Mouse (Mus musculus) megakaryocyte progenitor cell, adult 5-6 weeks (primary cell): ENCODE results near the gene Krt28. TPM values are rescaled to one million over a fixed set of nuclear protein-coding genes. Genes with fewer than 3 reads are reported as not detected.

Experiments
- ATAC-seq: replicated peaks from 2 replicates; pipeline ENCODE4 v1.8.0; 2016; ENCODE audit warnings: mild to moderate bottlenecking, moderate TSS enrichment, inconsistent platforms; ENCODE audit not compliant: poor library complexity
- total RNA-seq, 2 experiments: library from RNA; stranded (forward) in 1 of 2; stranded (reverse) in 1 of 2; fragments of 157-497, 149-512 nt in 1 of 2; fragments of 200-1000 nt in 1 of 2; gene quantifications; 2 replicates each; pipeline versions ENCODE4 v1.2.3 to v1.2.4; 2015 to 2017

The Krt28 gene
- total RNA-seq (2015) (not detected in 2 replicates), total RNA-seq (2017) (not detected in 2 replicates)

GRCm38 (mm10) chr11:99374803-99375202, at the start of gene Krt28:
Gene Krt28, minus strand, starts transcription at chr11:99374903.
- ATAC-seq, result no peak

DNA sequence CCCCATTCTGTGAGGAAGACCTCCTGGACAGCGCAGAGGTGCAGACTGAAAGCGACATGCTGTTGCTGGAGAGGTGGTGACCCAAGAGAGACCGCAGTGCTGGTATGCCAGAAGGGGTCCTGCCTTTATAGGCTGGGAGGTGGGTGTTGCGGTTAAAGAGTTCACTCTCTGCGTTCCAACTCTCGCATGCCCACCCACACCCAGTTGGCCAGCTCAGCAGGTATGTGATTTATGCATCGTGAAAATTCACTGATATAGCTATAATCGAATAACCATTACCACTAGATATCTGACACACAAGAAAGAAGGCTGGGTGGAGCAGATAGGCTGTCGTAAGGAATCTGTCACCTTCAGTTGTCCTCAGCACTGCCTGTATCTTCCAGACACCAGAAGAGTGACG, 47.5 kb upstream of the Krt28 start, which contains the start of gene Krt12:
TSS of gene Krt12 (minus strand) at position 101 of the 400 bp plus-strand sequence.
- ATAC-seq, result no peak

DNA sequence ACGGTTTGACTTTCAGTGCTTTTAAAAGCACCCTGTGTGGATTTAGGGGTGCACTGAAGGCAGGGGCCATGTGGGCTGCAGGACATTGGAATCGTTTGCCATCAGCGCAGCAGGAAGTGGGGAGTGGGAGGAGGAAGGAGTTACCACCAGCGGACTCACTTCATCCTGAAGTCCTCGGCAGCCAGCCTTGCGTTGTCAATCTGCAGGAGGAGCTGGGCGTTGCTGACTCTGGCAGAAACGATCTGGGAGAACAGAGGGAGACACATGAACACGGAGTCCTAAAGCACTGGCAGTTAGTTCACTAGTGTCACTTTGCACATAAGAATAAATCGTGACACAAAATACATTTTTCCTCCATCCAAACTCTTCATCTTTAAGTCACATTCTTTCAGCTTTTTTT, 45.9 kb upstream of the Krt28 start:
- no peak for ATAC-seq

GRCm38 (mm10) chr11:99417819-99418218, 43.1 kb upstream of the Krt28 start:
- no peak for ATAC-seq

GRCm38 (mm10) chr11:99416902-99417301, 42.2 kb upstream of the Krt28 start:
- no peak for ATAC-seq

DNA sequence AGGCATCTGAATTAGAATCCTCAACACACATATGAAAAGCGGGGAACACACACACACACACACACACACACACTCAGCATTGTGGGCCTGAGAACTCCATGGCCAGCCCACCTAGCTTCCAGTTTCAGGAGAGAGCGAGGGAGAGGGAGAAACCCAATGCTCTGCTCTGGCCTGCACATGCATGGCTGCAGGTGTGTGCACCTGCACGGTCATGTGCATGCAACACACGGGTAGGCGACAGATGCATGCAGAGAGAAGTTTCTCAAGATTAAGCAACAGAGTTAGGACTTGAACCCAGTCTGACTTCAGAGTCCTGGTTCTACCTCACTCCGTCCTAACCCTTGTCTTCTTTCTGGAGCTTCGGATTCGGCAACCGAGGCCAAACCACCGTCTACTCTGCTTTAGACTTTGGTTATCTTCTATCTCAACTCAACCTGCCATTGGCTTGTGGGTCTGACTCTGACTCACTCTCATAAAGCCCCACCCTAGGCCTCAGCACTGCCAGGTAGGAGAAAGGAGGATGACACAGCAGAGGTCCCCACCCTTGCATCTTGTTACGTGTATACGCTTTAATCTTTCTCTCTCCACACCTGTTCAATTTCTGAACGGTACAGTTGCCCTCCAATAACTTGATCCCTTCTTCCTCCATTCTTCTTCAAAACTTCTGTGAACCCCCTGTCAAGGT, 39.9 kb upstream of the Krt28 start:
- ATAC-seq, result no peak

DNA sequence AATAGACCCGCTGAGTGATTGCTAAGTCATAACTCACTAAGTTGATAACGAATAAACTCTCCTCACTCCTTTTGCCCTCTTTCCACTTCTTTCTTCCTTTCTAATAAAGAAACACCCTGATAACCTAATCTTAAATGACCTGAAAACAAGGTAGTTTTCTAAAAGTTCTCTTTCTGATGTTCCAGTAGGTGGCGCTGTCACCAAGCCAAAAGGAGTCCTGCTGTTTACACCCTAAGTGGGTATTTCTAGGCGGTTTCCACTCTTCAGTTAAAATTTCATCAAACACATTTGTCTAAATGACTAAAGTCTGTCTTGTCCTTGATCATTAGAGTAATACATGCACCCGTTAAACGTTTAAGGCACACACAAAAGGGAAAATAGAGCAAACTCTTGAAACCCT, 38.5 kb upstream of the Krt28 start:
- ATAC-seq, result 0 out of 2 replicates have a peak, but pooled peaks have one; percentile 29

DNA sequence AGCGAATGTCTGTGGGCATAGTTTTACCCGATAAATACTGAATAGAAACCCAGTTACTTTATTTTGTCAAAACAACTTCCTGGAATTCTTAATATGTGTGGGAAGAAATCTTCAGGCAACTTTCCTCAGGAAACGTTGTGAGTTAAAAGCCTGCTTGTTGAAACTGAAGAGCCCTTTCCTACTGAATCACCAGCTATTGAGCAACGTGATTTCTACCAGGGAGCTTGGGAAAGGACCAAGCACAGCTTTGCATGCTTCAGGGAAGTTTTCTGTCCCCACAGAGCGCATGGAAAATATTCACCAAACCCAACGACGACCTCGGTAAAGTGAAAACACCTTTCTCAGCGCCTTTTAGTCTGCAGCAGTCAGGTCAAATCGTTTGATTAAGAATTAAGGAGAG, 31.5 kb upstream of the Krt28 start:
- ATAC-seq, result no peak

DNA sequence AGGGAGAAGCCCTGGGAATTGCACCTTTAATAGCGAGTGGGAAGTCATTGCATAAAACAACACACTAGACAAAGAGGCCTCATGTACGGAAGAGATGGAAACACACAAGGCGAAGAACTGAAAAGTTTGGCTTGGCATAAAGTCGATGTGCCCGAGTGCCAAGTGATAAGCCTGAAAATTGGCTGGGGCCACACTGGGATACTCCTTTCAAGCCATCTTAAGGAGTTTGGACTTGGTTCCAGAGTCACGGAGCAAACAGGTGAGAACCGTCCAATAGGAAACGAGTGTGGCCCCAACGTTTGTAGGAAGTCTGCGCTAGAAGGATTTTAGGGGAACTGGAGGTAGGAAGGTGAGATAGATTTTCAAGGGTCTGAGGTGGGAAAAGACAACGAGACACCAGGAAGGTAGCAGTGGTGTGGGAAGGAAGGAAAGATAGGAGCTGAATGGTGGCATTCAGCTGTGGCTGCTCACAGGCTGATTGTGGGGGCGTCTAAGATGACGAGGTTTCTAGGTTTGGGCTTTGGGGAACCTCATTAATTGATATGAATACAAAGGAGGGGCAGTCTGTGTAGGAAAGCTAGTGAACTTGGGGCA, 25.4 kb upstream of the Krt28 start:
- ATAC-seq, result no peak

DNA sequence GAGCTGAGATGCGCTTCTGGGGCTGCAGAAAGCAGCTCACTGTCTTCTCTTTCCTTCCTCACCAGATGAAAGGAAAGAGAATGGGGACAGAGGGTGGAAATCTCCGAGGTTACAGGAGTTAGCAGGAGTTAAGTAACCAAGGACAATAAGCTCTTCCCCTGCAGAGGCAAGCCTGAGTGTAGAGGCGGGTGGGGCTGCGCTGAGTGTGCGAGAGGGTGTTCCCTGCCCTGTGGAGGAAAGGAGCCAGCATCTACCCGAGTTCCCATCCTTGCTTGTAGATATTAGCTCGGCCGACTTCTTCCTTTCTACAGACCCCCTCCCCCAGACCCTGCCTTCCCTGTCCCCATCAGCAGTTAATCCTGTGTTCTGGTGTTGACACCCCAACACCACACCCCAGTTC, 24.1 kb upstream of the Krt28 start:
- no peak for ATAC-seq

GRCm38 (mm10) chr11:99398084-99398483, 23.4 kb upstream of the Krt28 start:
- no peak for ATAC-seq

DNA sequence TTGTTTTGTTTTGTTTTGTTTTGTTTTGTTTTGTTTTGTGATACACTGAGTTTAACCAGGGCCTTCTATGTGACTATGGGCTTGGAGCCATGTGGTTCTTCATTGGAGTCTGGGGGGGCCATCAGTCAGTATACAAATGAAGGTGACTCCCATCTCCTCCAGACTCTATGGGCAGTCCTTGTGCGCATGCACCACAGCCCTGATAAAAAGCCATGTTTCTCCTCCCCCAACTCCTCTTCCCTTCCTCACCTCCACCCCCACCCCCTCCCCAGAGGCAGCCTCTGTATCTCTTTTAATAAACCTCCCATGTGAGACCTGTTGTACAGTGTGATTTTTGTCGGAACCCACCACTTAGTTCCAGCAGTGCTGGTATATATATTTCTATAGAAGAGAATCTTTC, 22.0 kb upstream of the Krt28 start:
- ATAC-seq, result no peak

DNA sequence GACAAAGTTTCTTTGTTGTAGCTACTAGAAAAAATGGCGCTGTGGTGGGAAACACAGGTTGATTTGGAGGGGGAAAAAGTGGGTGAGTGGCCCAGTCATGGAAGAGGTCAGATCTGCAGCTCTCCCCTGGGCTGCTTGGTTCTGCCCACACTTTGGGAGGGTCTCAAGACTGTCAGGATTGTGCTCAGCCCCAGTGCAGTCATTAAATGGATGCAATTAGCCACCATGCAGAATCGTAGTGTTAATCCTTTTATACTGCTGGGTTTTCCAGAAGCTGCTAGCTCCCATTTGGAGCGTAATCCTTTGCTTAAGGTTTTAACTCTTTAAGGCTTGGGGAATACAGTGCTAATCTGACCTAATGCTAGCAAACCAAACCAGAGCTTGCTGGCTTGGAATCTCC, 21.3 kb upstream of the Krt28 start:
- ATAC-seq, result no peak

DNA sequence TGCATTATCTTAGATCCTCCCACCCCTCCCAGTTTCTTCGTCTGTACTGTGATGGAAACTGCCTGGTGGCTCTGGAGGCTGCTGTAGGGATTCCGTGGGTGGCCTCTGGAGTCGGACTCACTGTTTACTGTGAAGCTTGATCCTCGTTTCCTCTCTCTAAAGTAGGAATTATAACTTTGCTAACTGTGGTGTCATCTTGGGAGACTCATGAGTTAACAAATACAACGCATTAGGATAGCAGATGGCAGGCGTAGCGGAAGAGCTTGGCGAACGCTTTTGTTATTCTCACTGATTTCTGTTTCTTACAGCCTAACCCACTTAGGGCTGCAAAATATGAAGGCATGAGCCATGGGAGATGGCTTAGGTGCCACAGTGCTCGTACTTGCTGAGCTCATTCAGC, 17.8 kb upstream of the Krt28 start:
- no peak for ATAC-seq

DNA sequence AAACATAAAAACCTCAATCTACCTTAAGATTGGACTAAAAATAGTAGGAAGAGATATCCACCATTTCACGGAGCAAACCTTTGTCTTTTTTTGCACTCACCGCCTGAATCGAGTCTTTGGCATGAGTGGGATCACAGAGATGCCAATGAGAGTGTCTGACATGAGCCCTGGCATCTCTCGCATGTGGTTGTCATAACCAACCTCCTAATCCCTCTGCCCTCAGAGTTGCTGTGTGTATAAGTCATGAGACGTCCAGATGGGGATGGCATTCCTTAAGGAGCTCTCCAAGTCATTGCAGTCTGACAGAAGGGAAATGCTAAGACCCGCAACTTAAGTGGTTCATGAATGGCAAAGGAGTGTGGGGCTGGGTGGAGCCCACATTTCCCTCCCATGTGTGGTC, 16.7 kb upstream of the Krt28 start:
- no peak for ATAC-seq

- no peak for ATAC-seq
Measured at GRCm38 (mm10) chr11:99390866-99391265, 16.2 kb upstream of the Krt28 start.

DNA sequence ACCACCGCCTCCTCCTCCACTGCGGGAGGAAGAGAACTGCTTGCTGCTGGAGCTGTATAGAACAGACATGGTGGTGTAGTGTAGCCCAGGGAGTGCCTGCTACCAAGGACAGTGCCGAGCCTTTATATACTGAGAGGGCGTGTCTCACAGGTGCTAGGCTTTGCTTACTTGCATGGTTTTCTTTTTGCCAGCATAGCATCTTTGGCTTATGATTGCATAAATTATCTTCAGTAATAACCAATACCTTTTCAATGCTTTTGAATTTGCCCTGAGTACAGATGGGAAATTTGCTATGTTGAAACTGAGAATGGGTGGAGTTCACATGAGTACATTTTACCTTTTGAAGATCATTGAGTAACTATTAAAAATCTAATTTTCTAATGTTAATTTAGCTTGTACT, 14.6 kb upstream of the Krt28 start, which contains the start of gene Krt10:
TSS of gene Krt10 (minus strand) at position 101 of the 400 bp plus-strand sequence.
- ATAC-seq, result no peak

- no peak for ATAC-seq
Measured at GRCm38 (mm10) chr11:99388661-99389060, 14.0 kb upstream of the Krt28 start.

DNA sequence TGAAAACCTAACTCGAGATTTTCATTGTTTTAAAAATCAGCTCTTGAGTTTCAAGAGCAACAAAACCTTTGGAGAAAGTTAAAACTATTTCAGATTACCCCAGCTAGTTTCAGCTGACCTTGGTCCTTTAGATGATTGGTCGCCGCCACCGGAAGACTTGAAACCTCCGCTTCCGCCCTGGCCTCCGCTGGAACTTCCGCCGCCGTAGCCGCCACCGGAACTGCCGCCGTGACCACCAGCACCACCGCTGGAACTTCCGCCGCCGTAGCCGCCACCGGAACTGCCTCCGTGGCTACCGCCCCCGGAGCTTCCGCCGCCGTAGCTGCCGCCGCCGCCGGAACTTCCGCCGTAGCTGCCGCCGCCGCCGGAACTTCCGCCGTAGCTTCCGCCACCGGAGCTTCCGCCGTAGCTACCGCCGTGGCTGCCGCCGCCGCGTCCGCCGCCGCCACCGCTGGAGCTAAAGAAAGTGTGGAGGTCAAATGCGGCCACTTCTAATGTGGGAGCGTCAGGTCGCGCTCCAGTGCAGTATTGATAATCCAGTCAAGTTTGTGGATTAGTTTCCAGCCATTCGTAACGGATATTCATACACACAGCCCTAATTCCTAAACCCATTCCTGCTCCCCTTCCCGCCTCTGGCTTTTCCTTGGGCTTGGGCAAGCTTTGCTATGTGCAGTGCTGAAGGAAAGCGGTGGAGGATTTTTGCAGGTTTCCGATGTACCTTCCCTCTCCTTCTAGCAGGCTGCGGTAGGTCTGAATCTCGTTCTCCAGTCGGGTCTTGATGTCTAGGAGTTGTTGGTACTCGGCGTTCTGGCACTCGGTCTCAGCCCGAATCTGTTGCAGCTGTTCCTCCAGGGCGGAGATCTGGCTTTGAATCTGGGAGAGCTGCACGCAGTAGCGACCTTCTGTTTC, 11.4 kb upstream of the Krt28 start:
- peak; percentile 99 for ATAC-seq

- peak; percentile 90 for ATAC-seq
Measured at GRCm38 (mm10) chr11:99379568-99379967, 4.9 kb upstream of the Krt28 start.

GRCm38 (mm10) chr11:99369853-99370451, 4.8 kb downstream of the Krt28 start:
- ATAC-seq, result peak; percentile 72
